Mouse (Mus musculus): ENCODE measurements at regions not wholly inside any gene's neighbourhood (a gene's known extent, or its start where the extent isn't known, plus 50 kb on each side); places are given as distances from the start of the nearest gene placed in this dataset.

- H3K9me3 ChIP-seq (ENCODE audit: control insufficient read depth, low read length), result no peaks in the 10 kb centered on the region
- H3K36me3 ChIP-seq (ENCODE audit: control insufficient read depth, insufficient read depth, low read length), result no peaks in the 10 kb centered on the region
- no peak for ATAC-seq (ENCODE audit: low read depth)
- no peak overlapping the region for H3K4me3 ChIP-seq (ENCODE audit: low read depth, low read length)
- no peaks in the 10 kb centered on the region for H3K4me1 ChIP-seq (ENCODE audit: control insufficient read depth, insufficient read depth, low read length)
- H3K27me3 ChIP-seq (ENCODE audit: control insufficient read depth, insufficient read depth, low read length), result no peaks in the 10 kb centered on the region
- no peak overlapping the region for H3K9ac ChIP-seq (replicated peaks; ENCODE audit: low read depth, low read length)
- H3K27ac ChIP-seq (ENCODE audit: low read depth, low read length), result no peak overlapping the region
- no peak overlapping the region for H3K4me2 ChIP-seq (ENCODE audit: low read depth, low read length)
- 51% methylated on average over 4 of the region's 4 CpGs for WGBS
Measured at GRCm38 (mm10) chr5:127016467-127017060, 225.0 kb upstream of the Tmem132c start.

DNA sequence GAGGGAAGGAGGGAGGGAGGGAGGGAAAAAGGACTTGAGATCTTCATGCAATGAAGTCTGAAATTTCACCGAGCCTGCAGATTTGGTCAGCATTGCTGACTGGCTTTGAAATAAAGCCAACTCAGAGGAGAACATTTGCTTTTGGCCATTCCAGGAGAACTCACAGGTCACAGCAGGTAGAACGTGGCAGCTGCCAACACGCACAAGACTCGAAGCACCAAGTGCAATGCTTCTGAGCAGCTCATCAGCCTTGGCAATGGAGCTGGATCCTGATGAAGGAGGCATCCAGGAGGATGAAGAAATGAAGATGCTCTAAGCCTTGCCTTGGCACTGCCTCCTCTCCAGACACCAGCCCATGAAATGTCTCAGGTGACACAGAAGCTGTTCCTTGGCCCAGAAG lies 223.6 kb upstream of the Tmem132c start:
- no peak overlapping the region for H3K9ac ChIP-seq (replicated peaks; ENCODE audit: low read depth, low read length)
- H3K4me2 ChIP-seq (ENCODE audit: low read depth, low read length), result no peak overlapping the region
- no peaks in the 10 kb centered on the region for H3K4me1 ChIP-seq (ENCODE audit: control insufficient read depth, insufficient read depth, low read length)
- H3K27me3 ChIP-seq (ENCODE audit: control insufficient read depth, insufficient read depth, low read length), result no peaks in the 10 kb centered on the region
- H3K9me3 ChIP-seq (ENCODE audit: control insufficient read depth, low read length), result no peaks in the 10 kb centered on the region
- ATAC-seq (ENCODE audit: low read depth), result no peak
- 85% methylated on average over 4 of the region's 4 CpGs for WGBS
- no peak overlapping the region for H3K27ac ChIP-seq (ENCODE audit: low read depth, low read length)
- H3K4me3 ChIP-seq (ENCODE audit: low read depth, low read length), result no peak overlapping the region
- no peaks in the 10 kb centered on the region for H3K36me3 ChIP-seq (ENCODE audit: control insufficient read depth, insufficient read depth, low read length)

GRCm38 (mm10) chr5:127036472-127036871 lies 205.1 kb upstream of the Tmem132c start:
- Histone ChIP-seq H3K36me3 (ENCODE audit: control insufficient read depth, insufficient read depth, low read length) (no peaks in the 10 kb centered on the region), H3K9me3 (ENCODE audit: control insufficient read depth, low read length) (no peaks in the 10 kb centered on the region), H3K4me2 (ENCODE audit: low read depth, low read length) (no peak overlapping the region), H3K4me3 (ENCODE audit: low read depth, low read length) (no peak overlapping the region), H3K4me1 (ENCODE audit: control insufficient read depth, insufficient read depth, low read length) (no peaks in the 10 kb centered on the region), H3K27me3 (ENCODE audit: control insufficient read depth, insufficient read depth, low read length) (no peaks in the 10 kb centered on the region), H3K27ac (ENCODE audit: low read depth, low read length) (no peak overlapping the region), H3K9ac (replicated peaks; ENCODE audit: low read depth, low read length) (no peak overlapping the region)
- 59% methylated on average over 5 of the region's 5 CpGs for WGBS
- no peak for ATAC-seq (ENCODE audit: low read depth)

- no peak for ATAC-seq (ENCODE audit: low read depth)
- Histone ChIP-seq H3K4me1 (ENCODE audit: control insufficient read depth, insufficient read depth, low read length) (no peaks in the 10 kb centered on the region), H3K27ac (ENCODE audit: low read depth, low read length) (no peak overlapping the region), H3K4me3 (ENCODE audit: low read depth, low read length) (no peak overlapping the region), H3K9ac (replicated peaks; ENCODE audit: low read depth, low read length) (no peak overlapping the region), H3K9me3 (ENCODE audit: control insufficient read depth, low read length) (no peaks in the 10 kb centered on the region), H3K36me3 (ENCODE audit: control insufficient read depth, insufficient read depth, low read length) (no peaks in the 10 kb centered on the region), H3K4me2 (ENCODE audit: low read depth, low read length) (no peak overlapping the region), H3K27me3 (ENCODE audit: control insufficient read depth, insufficient read depth, low read length) (no peaks in the 10 kb centered on the region)
- WGBS, result 71% methylated on average over 4 of the region's 4 CpGs
Measured at GRCm38 (mm10) chr5:127057770-127058169, 183.8 kb upstream of the Tmem132c start.

- WGBS, result 49% methylated on average over 4 of the region's 4 CpGs
- no peak for ATAC-seq (ENCODE audit: low read depth)
- Histone ChIP-seq H3K9ac (replicated peaks; ENCODE audit: low read depth, low read length) (no peak overlapping the region), H3K4me1 (ENCODE audit: control insufficient read depth, insufficient read depth, low read length) (no peaks in the 10 kb centered on the region), H3K27me3 (ENCODE audit: control insufficient read depth, insufficient read depth, low read length) (no peaks in the 10 kb centered on the region), H3K4me3 (ENCODE audit: low read depth, low read length) (no peak overlapping the region), H3K27ac (ENCODE audit: low read depth, low read length) (no peak overlapping the region), H3K36me3 (ENCODE audit: control insufficient read depth, insufficient read depth, low read length) (no peaks in the 10 kb centered on the region), H3K9me3 (ENCODE audit: control insufficient read depth, low read length) (no peaks in the 10 kb centered on the region), H3K4me2 (ENCODE audit: low read depth, low read length) (no peak overlapping the region)
Measured at GRCm38 (mm10) chr5:127074327-127074726, 167.3 kb upstream of the Tmem132c start.
